Mouse (Mus musculus): ENCODE measurements around the gene Nfic. TPM values are rescaled to one million over a fixed set of nuclear protein-coding genes. Genes with fewer than 3 reads are reported as not detected.
A peak's percentile ranks its signal among the peaks of the same experiment; 100 is the strongest.

The Nfic gene
- polyA plus RNA-seq, 1 experiment from 2014 or later: 57.2 TPM

GRCm38 (mm10) chr10:81376561-81377361 lies 78.7 kb downstream of the Nfic start:
- Histone ChIP-seq H3K4me1 (replicated peaks; ENCODE audit: control insufficient read depth, insufficient read depth, low read length) (peaks cover 15% of the 10 kb centered on the region), H3K27me3 (replicated peaks; ENCODE audit: control insufficient read depth, insufficient read depth, low read length) (no peaks in the 10 kb centered on the region), H3K27ac (ENCODE audit: low read depth) (peak overlapping the region; percentile 27; the same call in 1 of the 2 replicates), H3K9me3 (ENCODE audit: control insufficient read depth, low read length) (no peaks in the 10 kb centered on the region), H3K9ac (ENCODE audit: low read length) (peak overlapping the region; percentile 85), H3K4me3 (ENCODE audit: low read depth, low read length) (peak overlapping the region; percentile 71), H3K36me3 (ENCODE audit: control insufficient read depth, insufficient read depth, low read length) (peaks cover 37% of the 10 kb centered on the region), H3K4me2 (ENCODE audit: low read length) (peak overlapping the region; percentile 86)
- ATAC-seq (replicated peaks; ENCODE audit: low FRiP score, low TSS enrichment, low read depth): no peak
- peak; percentile 55 for DNase-seq (ENCODE audit: low spot score)
- WGBS: 38% methylated on average over 6 of the region's 6 CpGs

GRCm38 (mm10) chr10:81375322-81375721 lies 80.1 kb downstream of the Nfic start:
- Histone ChIP-seq H3K9ac (ENCODE audit: low read length) (no peak overlapping the region), H3K27ac (ENCODE audit: low read depth) (no peak overlapping the region), H3K27me3 (replicated peaks; ENCODE audit: control insufficient read depth, insufficient read depth, low read length) (no peaks in the 10 kb centered on the region), H3K4me1 (replicated peaks; ENCODE audit: control insufficient read depth, insufficient read depth, low read length) (peaks cover 15% of the 10 kb centered on the region), H3K4me2 (ENCODE audit: low read length) (no peak overlapping the region), H3K36me3 (ENCODE audit: control insufficient read depth, insufficient read depth, low read length) (peaks cover 51% of the 10 kb centered on the region), H3K4me3 (ENCODE audit: low read depth, low read length) (no peak overlapping the region), H3K9me3 (ENCODE audit: control insufficient read depth, low read length) (no peaks in the 10 kb centered on the region)
- WGBS: 94% methylated on average over 10 of the region's 10 CpGs
- DNase-seq (ENCODE audit: low spot score) (no peak), ATAC-seq (replicated peaks; ENCODE audit: low FRiP score, low TSS enrichment, low read depth) (no peak)

GRCm38 (mm10) chr10:81367207-81367495 lies 88.3 kb downstream of the Nfic start:
- H3K27me3 ChIP-seq (replicated peaks; ENCODE audit: control insufficient read depth, insufficient read depth, low read length): peaks cover 29% of the 10 kb centered on the region

GRCm38 (mm10) chr10:81366477-81367206 lies 88.8 kb downstream of the Nfic start:
- DNase-seq (ENCODE audit: low spot score): no peak
- Histone ChIP-seq H3K36me3 (ENCODE audit: control insufficient read depth, insufficient read depth, low read length) (peaks cover 59% of the 10 kb centered on the region), H3K9me3 (ENCODE audit: control insufficient read depth, low read length) (no peaks in the 10 kb centered on the region), H3K4me1 (replicated peaks; ENCODE audit: control insufficient read depth, insufficient read depth, low read length) (peaks cover 19% of the 10 kb centered on the region), H3K9ac (ENCODE audit: low read length) (no peak overlapping the region), H3K27me3 (replicated peaks; ENCODE audit: control insufficient read depth, insufficient read depth, low read length) (peaks cover 29% of the 10 kb centered on the region), H3K4me2 (ENCODE audit: low read length) (no peak overlapping the region), H3K27ac (ENCODE audit: low read depth) (no peak overlapping the region), H3K4me3 (ENCODE audit: low read depth, low read length) (no peak overlapping the region)
- 76% methylated on average over 6 of the region's 6 CpGs for WGBS
- ATAC-seq (replicated peaks; ENCODE audit: low FRiP score, low TSS enrichment, low read depth): no peak

More at GRCm38 (mm10) chr10:81367207-81367495, 88.3 kb downstream of the Nfic start:
- DNase-seq (ENCODE audit: low spot score) (no peak), ATAC-seq (replicated peaks; ENCODE audit: low FRiP score, low TSS enrichment, low read depth) (no peak)
- no peak overlapping the region for H3K4me3 ChIP-seq (ENCODE audit: low read depth, low read length)
- no peak overlapping the region for H3K4me2 ChIP-seq (ENCODE audit: low read length)
- H3K36me3 ChIP-seq (ENCODE audit: control insufficient read depth, insufficient read depth, low read length): peaks cover 59% of the 10 kb centered on the region
- H3K27ac ChIP-seq (ENCODE audit: low read depth): no peak overlapping the region
- 82% methylated on average over 6 of the region's 6 CpGs for WGBS
- no peak overlapping the region for H3K9ac ChIP-seq (ENCODE audit: low read length)
- H3K9me3 ChIP-seq (ENCODE audit: control insufficient read depth, low read length): no peaks in the 10 kb centered on the region
- peaks cover 19% of the 10 kb centered on the region for H3K4me1 ChIP-seq (replicated peaks; ENCODE audit: control insufficient read depth, insufficient read depth, low read length)

- Histone ChIP-seq H3K9me3 (ENCODE audit: control insufficient read depth, low read length) (no peaks in the 10 kb centered on the region), H3K4me2 (ENCODE audit: low read length) (peak within 1 kb of the TSS; percentile 56), H3K36me3 (ENCODE audit: control insufficient read depth, insufficient read depth, low read length) (peaks cover 53% of the 10 kb centered on the region), H3K9ac (ENCODE audit: low read length) (0 out of 2 replicates have a peak within 1 kb of the TSS, but pooled peaks have one; percentile 16), H3K27me3 (replicated peaks; ENCODE audit: control insufficient read depth, insufficient read depth, low read length) (peaks cover 29% of the 10 kb centered on the region), H3K4me3 (ENCODE audit: low read depth, low read length) (peak within 1 kb of the TSS; percentile 32; the same call in 1 of the 2 replicates), H3K4me1 (replicated peaks; ENCODE audit: control insufficient read depth, insufficient read depth, low read length) (peaks cover 19% of the 10 kb centered on the region), H3K27ac (ENCODE audit: low read depth) (no peak within 1 kb of the TSS)
- peak; percentile 26 for ATAC-seq (replicated peaks; ENCODE audit: low FRiP score, low TSS enrichment, low read depth)
- WGBS: 35% methylated on average over 12 of the region's 12 CpGs
- DNase-seq (ENCODE audit: low spot score): peak; percentile 72
Observed at GRCm38 (mm10) chr10:81365672-81366476, 89.6 kb downstream of the Nfic start, which contains the start of gene 4930404N11Rik. 4930404N11Rik (minus strand) TSS chr10:81365816.

GRCm38 (mm10) chr10:81365073-81365472 lies 90.4 kb downstream of the Nfic start:
- Histone ChIP-seq H3K9ac (ENCODE audit: low read length) (no peak overlapping the region), H3K9me3 (ENCODE audit: control insufficient read depth, low read length) (no peaks in the 10 kb centered on the region), H3K27ac (ENCODE audit: low read depth) (no peak overlapping the region), H3K4me1 (replicated peaks; ENCODE audit: control insufficient read depth, insufficient read depth, low read length) (peaks cover 19% of the 10 kb centered on the region), H3K4me2 (ENCODE audit: low read length) (no peak overlapping the region), H3K27me3 (replicated peaks; ENCODE audit: control insufficient read depth, insufficient read depth, low read length) (peaks cover 29% of the 10 kb centered on the region), H3K4me3 (ENCODE audit: low read depth, low read length) (peak overlapping the region; percentile 32; the same call in 1 of the 2 replicates), H3K36me3 (ENCODE audit: control insufficient read depth, insufficient read depth, low read length) (peaks cover 45% of the 10 kb centered on the region)
- ATAC-seq (replicated peaks; ENCODE audit: low FRiP score, low TSS enrichment, low read depth) (peak; percentile 21; the same call in 1 of the 2 replicates), DNase-seq (ENCODE audit: low spot score) (no peak)
- WGBS: 37% methylated on average over 4 of the region's 4 CpGs

GRCm38 (mm10) chr10:81364666-81365065 lies 90.8 kb downstream of the Nfic start:
- ATAC-seq (replicated peaks; ENCODE audit: low FRiP score, low TSS enrichment, low read depth): peak; percentile 6; the same call in 1 of the 2 replicates
- 11% methylated on average over 28 of the region's 28 CpGs for WGBS
- H3K36me3 ChIP-seq (ENCODE audit: control insufficient read depth, insufficient read depth, low read length): peaks cover 41% of the 10 kb centered on the region
- peak overlapping the region; percentile 32; the same call in 1 of the 2 replicates for H3K4me3 ChIP-seq (ENCODE audit: low read depth, low read length)
- no peak for DNase-seq (ENCODE audit: low spot score)
- peaks cover 19% of the 10 kb centered on the region for H3K4me1 ChIP-seq (replicated peaks; ENCODE audit: control insufficient read depth, insufficient read depth, low read length)
- H3K9ac ChIP-seq (ENCODE audit: low read length): 0 out of 2 replicates have a peak overlapping the region, but pooled peaks have one; percentile 16
- no peak overlapping the region for H3K27ac ChIP-seq (ENCODE audit: low read depth)
- peaks cover 29% of the 10 kb centered on the region for H3K27me3 ChIP-seq (replicated peaks; ENCODE audit: control insufficient read depth, insufficient read depth, low read length)
- H3K9me3 ChIP-seq (ENCODE audit: control insufficient read depth, low read length): no peaks in the 10 kb centered on the region
- peak overlapping the region; percentile 56 for H3K4me2 ChIP-seq (ENCODE audit: low read length)

Data from intestine, embryonic 14.5 days (tissue).